Mouse (Mus musculus) spleen, adult 2 months (tissue): ENCODE results near the gene Rrp8.

Source experiments
- CTCF ChIP-seq: fragments of 200-500 bp; IDR thresholded peaks from 2 replicates; pipeline ENCODE4 v1.5.1; 2011; ENCODE audit warnings: mild to moderate bottlenecking, inconsistent platforms; ENCODE audit not compliant: insufficient read depth, insufficient read length, insufficient replicate concordance; ENCODE audit errors: extremely low read depth
- POLR2A ChIP-seq: fragments of 200-500 bp; IDR thresholded peaks from 2 replicates; pipeline ENCODE4 v1.6.1; 2011; ENCODE audit warnings: low read depth, low read length, inconsistent platforms

GRCm38 (mm10) chr7:105769959-105770358, 32.8 kb upstream of the Rrp8 start:
- TF ChIP-seq POLR2A (no peak), CTCF (no peak)
